Mouse (Mus musculus) telencephalon, adult 2 months (tissue): ENCODE results near the gene Cep57.

Source experiments
- DNase-seq: peaks from one replicate; pipeline ENCODE4 v3.0.0-alpha.2; 2011; ENCODE audit warnings: low read depth, low spot score

Gene Cep57

GRCm38 (mm10) chr9:13826832-13827405, at the start of gene Cep57:
Gene Cep57, minus strand, starts transcription at chr9:13827107.
- DNase-seq: peak; percentile 99

- no peak for DNase-seq
These were observed 48.4 kb upstream of the Cep57 start for GRCm38 (mm10) chr9:13875340-13875739.

GRCm38 (mm10) chr9:13874359-13874758, 47.5 kb upstream of the Cep57 start:
- DNase-seq: no peak

GRCm38 (mm10) chr9:13871631-13872030, 44.7 kb upstream of the Cep57 start:
- no peak for DNase-seq

- no peak for DNase-seq
These were observed 40.7 kb upstream of the Cep57 start for GRCm38 (mm10) chr9:13867646-13868045.

GRCm38 (mm10) chr9:13856777-13857176, 29.9 kb upstream of the Cep57 start:
- no peak for DNase-seq

GRCm38 (mm10) chr9:13856247-13856646, 29.3 kb upstream of the Cep57 start:
- no peak for DNase-seq

- no peak for DNase-seq
These were observed 27.0 kb upstream of the Cep57 start for GRCm38 (mm10) chr9:13853876-13854275.

GRCm38 (mm10) chr9:13848481-13849480, 21.9 kb upstream of the Cep57 start:
- DNase-seq: peak; percentile 33

- DNase-seq: no peak
These were observed 20.7 kb upstream of the Cep57 start for GRCm38 (mm10) chr9:13847591-13847990.

- no peak for DNase-seq
These were observed 9.8 kb upstream of the Cep57 start for GRCm38 (mm10) chr9:13836726-13837125.

- DNase-seq: no peak
These were observed 8.3 kb upstream of the Cep57 start for GRCm38 (mm10) chr9:13835256-13835655.

- DNase-seq: no peak
These were observed 1.2 kb upstream of the Cep57 start for GRCm38 (mm10) chr9:13828087-13828441.

GRCm38 (mm10) chr9:13827406-13828086, 639 bp upstream of the Cep57 start, which contains the start of gene Fam76b:
Gene Fam76b, plus strand, starts transcription at chr9:13827716.
- DNase-seq: peak; percentile 100

GRCm38 (mm10) chr9:13826391-13826805, 509 bp downstream of the Cep57 start:
- peak; percentile 18 for DNase-seq

- no peak for DNase-seq
These were observed 1.0 kb downstream of the Cep57 start for GRCm38 (mm10) chr9:13825896-13826295.

- DNase-seq: no peak
These were observed 6.1 kb downstream of the Cep57 start for GRCm38 (mm10) chr9:13820774-13821173.

GRCm38 (mm10) chr9:13818369-13818768, 8.5 kb downstream of the Cep57 start:
- DNase-seq: no peak

GRCm38 (mm10) chr9:13809937-13810336, 17.0 kb downstream of the Cep57 start:
- DNase-seq: no peak

- no peak for DNase-seq
These were observed 19.2 kb downstream of the Cep57 start for GRCm38 (mm10) chr9:13807657-13808056.

GRCm38 (mm10) chr9:13806854-13807253, 20.1 kb downstream of the Cep57 start:
- DNase-seq: no peak

GRCm38 (mm10) chr9:13804480-13804879, 22.4 kb downstream of the Cep57 start:
- DNase-seq: no peak
